Mouse (Mus musculus) left cerebral cortex, adult 2 months (tissue): Measurements from ENCODE around the gene Olfr1109. TPM values are rescaled to one million over a fixed set of nuclear protein-coding genes. Genes with fewer than 3 reads are reported as not detected.

ENCODE experiments used
- DNase-seq, 2 experiments: peaks; one replicate each; pipeline ENCODE4 v3.0.0; 2021 to 2022; ENCODE audit warnings: low spot score in 2 of 2, mixed read lengths in 1 of 2; ENCODE audit errors: extremely low spot score in 1 of 2
- H3K27ac ChIP-seq: fragments of 200-600 bp; 2 replicates; pipeline ENCODE4 v1.8.1; 2022
- H3K4me3 ChIP-seq: fragments of 200-600 bp; 2 replicates; pipeline ENCODE4 v1.8.1; 2022
- CTCF ChIP-seq: fragments of 200-600 bp; IDR thresholded peaks from 2 replicates; pipeline ENCODE4 v1.8.1; 2022; ENCODE audit warnings: antibody characterized with exemption, mild to moderate bottlenecking, moderate library complexity
- intact Hi-C: fragments of 180-260 bp; cut with DNase I; formaldehyde crosslinking; loops from one replicate; pipeline ENCODE4 v1.15.1; 2025
- long read RNA-seq, 2 experiments: library from polyadenylated mRNA; stranded (forward); transcript quantifications; one replicate each; pipeline ENCODE4 v2.0.0; 2021; ENCODE audit warnings: borderline mapping rate in 2 of 2
- total RNA-seq, 2 experiments: library from RNA; stranded (reverse); gene quantifications; 2 replicates each; pipeline ENCODE4 v1.2.3; 2021

Olfr1109 gene
- total RNA-seq = not detected
- long read RNA-seq, experiment 1 = 0 reads
- long read RNA-seq, experiment 2 = 0 reads

GRCm38 (mm10) chr2:87095908-87096307, at the start of gene Olfr1109:
Gene Olfr1109 (minus strand): TSS chr2:87096008.
- no peak within 1 kb of the TSS for H3K27ac ChIP-seq
- no peak within 1 kb of the TSS for H3K4me3 ChIP-seq
- intact Hi-C loops = no loop called here
- no peak for DNase-seq
- TF ChIP-seq CTCF = no peak

- intact Hi-C loops = no loop called here
- no peak within 1 kb of the TSS for H3K27ac ChIP-seq
- TF ChIP-seq CTCF = no peak
- DNase-seq = no peak
- no peak within 1 kb of the TSS for H3K4me3 ChIP-seq
Measured at GRCm38 (mm10) chr2:87140200-87140599, 44.4 kb upstream of the Olfr1109 start, which contains the start of gene Olfr1110. Gene Olfr1110 (minus strand): TSS chr2:87140300.

- intact Hi-C loops = no loop called here
- no peak for DNase-seq
- Histone ChIP-seq H3K4me3 (no peak within 1 kb of the TSS), H3K27ac (no peak within 1 kb of the TSS)
- TF ChIP-seq CTCF = no peak
Measured at GRCm38 (mm10) chr2:87114467-87114866, 18.7 kb upstream of the Olfr1109 start, which contains the start of gene Olfr259. Gene Olfr259 (minus strand): TSS chr2:87114567.

- Histone ChIP-seq H3K4me3 (no peak within 1 kb of the TSS), H3K27ac (no peak within 1 kb of the TSS)
- no peak for DNase-seq
- no peak for TF ChIP-seq CTCF
- intact Hi-C loops = no loop called here
Measured at GRCm38 (mm10) chr2:87075717-87076116, 20.1 kb downstream of the Olfr1109 start, which contains the start of gene Olfr1107. Gene Olfr1107 (minus strand): TSS chr2:87075817.

- TF ChIP-seq CTCF = no peak
- H3K27ac ChIP-seq = no peak within 1 kb of the TSS
- intact Hi-C loops = no loop called here
Measured at GRCm38 (mm10) chr2:87052173-87052572, 43.6 kb downstream of the Olfr1109 start, which contains the start of gene Olfr1106. Gene Olfr1106 (minus strand): TSS chr2:87052273.

More at GRCm38 (mm10) chr2:87052173-87052572, 43.6 kb downstream of the Olfr1109 start, which contains the start of gene Olfr1106:
- H3K4me3 ChIP-seq = no peak within 1 kb of the TSS
- DNase-seq = no peak

Other genes with a start within 250 kb of the Olfr1109 start
- gene Olfr1095, start 244.3 kb downstream of the Olfr1109 start, total RNA-seq = not detected
- gene Gm13723, start 221.2 kb downstream of the Olfr1109 start, total RNA-seq = not detected
- not detected for gene Olfr1097, start 203.8 kb downstream of the Olfr1109 start, total RNA-seq
- gene Olfr1098, start 171.5 kb downstream of the Olfr1109 start, total RNA-seq = not detected
- not detected for gene Olfr1099, start 135.3 kb downstream of the Olfr1109 start, total RNA-seq
- not detected for gene Olfr1100, start 116.1 kb downstream of the Olfr1109 start, total RNA-seq
- gene Olfr1101, start 104.8 kb downstream of the Olfr1109 start, total RNA-seq = not detected
- gene Olfr1102, start 97.6 kb downstream of the Olfr1109 start, total RNA-seq = not detected
- gene Olfr1104, start 68.9 kb downstream of the Olfr1109 start, total RNA-seq = not detected
- gene Olfr1105, start 59.5 kb downstream of the Olfr1109 start, total RNA-seq = not detected
- not detected for gene Olfr1106, start 43.7 kb downstream of the Olfr1109 start, total RNA-seq
- not detected for gene Olfr1107, start 20.2 kb downstream of the Olfr1109 start, total RNA-seq
- gene Olfr259, start 18.6 kb upstream of the Olfr1109 start, total RNA-seq = not detected
- not detected for gene Olfr1110, start 44.3 kb upstream of the Olfr1109 start, total RNA-seq
- not detected for gene Olfr1111, start 56.6 kb upstream of the Olfr1109 start, total RNA-seq
- gene Olfr1112, start 91.8 kb upstream of the Olfr1109 start, total RNA-seq = not detected
- gene Olfr1113, start 113.0 kb upstream of the Olfr1109 start, total RNA-seq = not detected
- gene Olfr1115, start 152.0 kb upstream of the Olfr1109 start, total RNA-seq = not detected
- not detected for gene Olfr1116, start 171.5 kb upstream of the Olfr1109 start, total RNA-seq
- not detected for gene Olfr1118, start 211.6 kb upstream of the Olfr1109 start, total RNA-seq